Mouse (Mus musculus) liver, embryonic 13.5 days (tissue): ENCODE data around the gene Frmpd2. TPM values are rescaled to one million over a fixed set of nuclear protein-coding genes. Genes with fewer than 3 reads are reported as not detected.

Experiments
- ATAC-seq: fragments of 200-750 bp; cut with Nextera tagmentation; 2 replicates; pipeline ENCODE4 v1.8.0; 2017; ENCODE audit warnings: low read depth, mild to moderate bottlenecking, moderate number of reproducible peaks, moderate library complexity
- DNase-seq: peaks from one replicate; pipeline ENCODE4 v3.0.0; 2022
- H3K27ac ChIP-seq: fragments of 300-500 bp; sonication (generic); 2 replicates; pipeline ENCODE4 v1.5.1; 2015; ENCODE audit warnings: moderate library complexity, mild to moderate bottlenecking, inconsistent platforms
- H3K27me3 ChIP-seq: fragments of 300-500 bp; sonication (generic); 2 replicates; pipeline ENCODE4 v1.6.1; 2015; ENCODE audit warnings: mild to moderate bottlenecking, inconsistent platforms
- H3K36me3 ChIP-seq: fragments of 300-500 bp; sonication (generic); 2 replicates; pipeline ENCODE4 v1.6.1; 2015; ENCODE audit warnings: mild to moderate bottlenecking, inconsistent platforms
- H3K4me1 ChIP-seq: fragments of 300-500 bp; sonication (generic); replicated peaks from 2 replicates; pipeline ENCODE4 v1.6.1; 2015; ENCODE audit warnings: inconsistent platforms
- H3K4me2 ChIP-seq: fragments of 300-500 bp; sonication (generic); 2 replicates; pipeline ENCODE4 v1.6.1; 2015; ENCODE audit warnings: inconsistent platforms, mild to moderate bottlenecking, moderate library complexity
- H3K4me3 ChIP-seq: fragments of 300-500 bp; sonication (generic); replicated peaks from 2 replicates; pipeline ENCODE4 v1.5.1; 2015; ENCODE audit warnings: mild to moderate bottlenecking, inconsistent platforms
- H3K9ac ChIP-seq: fragments of 300-500 bp; sonication (generic); 2 replicates; pipeline ENCODE4 v1.6.1; 2015; ENCODE audit warnings: mild to moderate bottlenecking, inconsistent platforms
- H3K9me3 ChIP-seq: fragments of 300-500 bp; sonication (generic); replicated peaks from 2 replicates; pipeline ENCODE4 v1.6.1; 2016; ENCODE audit warnings: inconsistent platforms
- WGBS: fragments of 180-500 bp; shearing (Covaris S2); methylation state at CpG from one replicate; pipeline ENCODE4 v1.1.7; 2015; ENCODE audit not compliant: insufficient replicate concordance; 5-methylcytosine and 5-hydroxymethylcytosine counted together
- polyA plus RNA-seq: library from polyadenylated mRNA; unstranded; fragments of >200 nt; fragmentation: Nextera tagmentation; extraction: Ambion mirVana; gene quantifications from 2 replicates; pipeline ENCODE4 v1.2.1, GENCODE M21; 2015

Gene Frmpd2
- polyA plus RNA-seq, 1 experiment from 2014 or later = not detected

GRCm38 (mm10) chr14:33545565-33546143, 74.2 kb downstream of the Frmpd2 start:
- no peak overlapping the region for H3K27ac ChIP-seq
- H3K4me2 ChIP-seq = no peak overlapping the region
- DNase-seq = no peak
- no peaks in the 10 kb centered on the region for H3K4me1 ChIP-seq
- whole genome bisulfite sequencing = 70% methylated on average over 8 of the region's 8 CpGs
- ATAC-seq = no peak
- no peaks in the 10 kb centered on the region for H3K36me3 ChIP-seq
- no peaks in the 10 kb centered on the region for H3K27me3 ChIP-seq
- H3K9me3 ChIP-seq = no peaks in the 10 kb centered on the region
- H3K4me3 ChIP-seq = no peak overlapping the region
- no peak overlapping the region for H3K9ac ChIP-seq

- WGBS = 48% methylated on average over 3 of the region's 3 CpGs
- Histone ChIP-seq H3K27me3 (no peaks in the 10 kb centered on the region), H3K4me1 (no peaks in the 10 kb centered on the region), H3K27ac (no peak overlapping the region), H3K4me3 (no peak overlapping the region), H3K36me3 (no peaks in the 10 kb centered on the region), H3K4me2 (no peak overlapping the region), H3K9me3 (no peaks in the 10 kb centered on the region), H3K9ac (no peak overlapping the region)
- DNase-seq (no peak), ATAC-seq (no peak)
These were observed 77.2 kb downstream of the Frmpd2 start for GRCm38 (mm10) chr14:33548650-33549049.

- Histone ChIP-seq H3K27me3 (no peaks in the 10 kb centered on the region), H3K9ac (no peak overlapping the region), H3K4me1 (no peaks in the 10 kb centered on the region), H3K36me3 (no peaks in the 10 kb centered on the region), H3K9me3 (no peaks in the 10 kb centered on the region), H3K4me3 (no peak overlapping the region), H3K4me2 (no peak overlapping the region), H3K27ac (no peak overlapping the region)
- WGBS = 56% methylated on average over 6 of the region's 6 CpGs
- DNase-seq (no peak), ATAC-seq (no peak)
These were observed 78.4 kb downstream of the Frmpd2 start for GRCm38 (mm10) chr14:33549856-33550255.

- H3K9ac ChIP-seq = no peak overlapping the region
- DNase-seq (no peak), ATAC-seq (no peak)
- no peaks in the 10 kb centered on the region for H3K4me1 ChIP-seq
- H3K9me3 ChIP-seq = no peaks in the 10 kb centered on the region
- no peak overlapping the region for H3K4me2 ChIP-seq
- no peaks in the 10 kb centered on the region for H3K27me3 ChIP-seq
- H3K4me3 ChIP-seq = no peak overlapping the region
- no peaks in the 10 kb centered on the region for H3K36me3 ChIP-seq
- WGBS = 44% methylated on average over 6 of the region's 6 CpGs
- H3K27ac ChIP-seq = no peak overlapping the region
These were observed 99.2 kb downstream of the Frmpd2 start for GRCm38 (mm10) chr14:33570737-33571136.

- Histone ChIP-seq H3K9me3 (no peaks in the 10 kb centered on the region), H3K9ac (no peak overlapping the region), H3K27ac (no peak overlapping the region), H3K36me3 (no peaks in the 10 kb centered on the region), H3K27me3 (no peaks in the 10 kb centered on the region), H3K4me2 (no peak overlapping the region), H3K4me3 (no peak overlapping the region), H3K4me1 (no peaks in the 10 kb centered on the region)
- 51% methylated on average over 3 of the region's 3 CpGs for WGBS
- ATAC-seq (no peak), DNase-seq (no peak)
These were observed 102.1 kb downstream of the Frmpd2 start for GRCm38 (mm10) chr14:33573643-33574042.

- H3K4me3 ChIP-seq = no peak overlapping the region
- H3K27ac ChIP-seq = no peak overlapping the region
- no peaks in the 10 kb centered on the region for H3K9me3 ChIP-seq
- DNase-seq = no peak
- H3K36me3 ChIP-seq = no peaks in the 10 kb centered on the region
- H3K4me2 ChIP-seq = no peak overlapping the region
- H3K27me3 ChIP-seq = no peaks in the 10 kb centered on the region
- H3K4me1 ChIP-seq = no peaks in the 10 kb centered on the region
- WGBS = 51% methylated on average over 7 of the region's 7 CpGs
- no peak overlapping the region for H3K9ac ChIP-seq
- no peak for ATAC-seq
These were observed 108.4 kb downstream of the Frmpd2 start for GRCm38 (mm10) chr14:33579771-33580484.

- Histone ChIP-seq H3K4me3 (no peak within 1 kb of the TSS), H3K4me1 (no peaks in the 10 kb centered on the region), H3K9me3 (no peaks in the 10 kb centered on the region), H3K9ac (no peak within 1 kb of the TSS), H3K4me2 (no peak within 1 kb of the TSS), H3K27me3 (no peaks in the 10 kb centered on the region), H3K27ac (no peak within 1 kb of the TSS), H3K36me3 (no peaks in the 10 kb centered on the region)
- WGBS = 50% methylated on average over 14 of the region's 14 CpGs
- ATAC-seq (no peak), DNase-seq (no peak)
These were observed 117.5 kb downstream of the Frmpd2 start, which contains the start of gene Ptpn20 for GRCm38 (mm10) chr14:33588951-33589350. TSS of gene Ptpn20 (plus strand) at chr14:33589207.

- H3K4me2 ChIP-seq = no peak overlapping the region
- no peak overlapping the region for H3K27ac ChIP-seq
- H3K4me3 ChIP-seq = no peak overlapping the region
- no peak overlapping the region for H3K9ac ChIP-seq
- ATAC-seq (no peak), DNase-seq (no peak)
- no peaks in the 10 kb centered on the region for H3K27me3 ChIP-seq
- no peaks in the 10 kb centered on the region for H3K4me1 ChIP-seq
- H3K9me3 ChIP-seq = no peaks in the 10 kb centered on the region
- 76% methylated on average over 9 of the region's 9 CpGs for WGBS
- H3K36me3 ChIP-seq = no peaks in the 10 kb centered on the region
These were observed 127.1 kb downstream of the Frmpd2 start for GRCm38 (mm10) chr14:33598376-33599130.

GRCm38 (mm10) chr14:33607431-33607830, 135.9 kb downstream of the Frmpd2 start:
- no peaks in the 10 kb centered on the region for H3K9me3 ChIP-seq
- no peaks in the 10 kb centered on the region for H3K36me3 ChIP-seq
- H3K9ac ChIP-seq = no peak overlapping the region
- WGBS = 68% methylated on average over 10 of the region's 10 CpGs
- H3K27ac ChIP-seq = no peak overlapping the region
- no peak for ATAC-seq
- H3K27me3 ChIP-seq = no peaks in the 10 kb centered on the region
- no peak overlapping the region for H3K4me3 ChIP-seq
- H3K4me2 ChIP-seq = no peak overlapping the region
- no peaks in the 10 kb centered on the region for H3K4me1 ChIP-seq
- no peak for DNase-seq
